Comparison of ENCODE assay signal across 21 mouse cellular contexts in genomic region chr14:58084240-58084639, GRCm38 (mm10). TPM values are rescaled to one million over a fixed set of nuclear protein-coding genes. Genes with fewer than 3 reads are reported as not detected.
A peak's percentile ranks its signal among the peaks of the same experiment; 100 is the strongest.
DNase-seq lines count a peak whose midpoint lies in the region; ATAC-seq and TF ChIP-seq lines count a peak whose summit lies in the region.
"Had no signal": no experiment of that assay in that cellular context is flagged by ENCODE, and none has a peak within 500 bp of the region (broad histone marks: within the 10 kb centered on the region; RNA-seq: fewer than 3 reads in every experiment).

No protein-coding gene starts in this region.

- no peak overlapping the region for H3K9ac ChIP-seq in ES-Bruce4 (ENCODE audit: low read depth, poor library complexity, severe bottlenecking)
- H3K9ac ChIP-seq: embryonic facial prominence, embryonic 15.5 days; heart, embryonic 13.5 days; hindbrain, embryonic 12.5 days; midbrain, embryonic 12.5 days had no signal

- ATAC-seq in erythroid progenitor cell, adult 5-6 weeks (replicated peaks; ENCODE audit: low FRiP score, poor library complexity, severe bottlenecking), result no peak

- H3K4me1 ChIP-seq in ES-Bruce4 (ENCODE audit: control insufficient read depth, insufficient read depth, low read length), result no peaks in the 10 kb centered on the region
- H3K4me1 ChIP-seq: midbrain, embryonic 12.5 days had no signal

- H3K9me3 ChIP-seq in ES-Bruce4 (replicated peaks; ENCODE audit: control insufficient read depth, insufficient read depth, low read length, poor library complexity, severe bottlenecking), result no peaks in the 10 kb centered on the region
- H3K9me3 ChIP-seq: embryonic facial prominence, embryonic 15.5 days; hindbrain, embryonic 12.5 days; midbrain, embryonic 12.5 days had no signal

- no peak overlapping the region for H3K4me3 ChIP-seq in layer of hippocampus, adult 2 months
- H3K4me3 ChIP-seq in ES-Bruce4 (ENCODE audit: low read depth, low read length), result no peak overlapping the region
- H3K4me3 ChIP-seq: embryonic facial prominence, embryonic 15.5 days; heart, adult 2 months; heart, embryonic 13.5 days; hindbrain, embryonic 12.5 days; midbrain, embryonic 12.5 days had no signal

- H3K27ac ChIP-seq in layer of hippocampus, adult 2 months, result no peak overlapping the region
- H3K27ac ChIP-seq in ES-Bruce4 (ENCODE audit: insufficient read depth, low read length), result no peak overlapping the region
- H3K27ac ChIP-seq: embryonic facial prominence, embryonic 15.5 days; heart, adult 2 months; heart, embryonic 13.5 days; hindbrain, embryonic 12.5 days; midbrain, embryonic 12.5 days had no signal

- DNase-seq in cerebellum, postnatal 14 days, result peak; percentile 27 to 50
- DNase-seq in cerebellum, adult 11-12 months, result no peak
- DNase-seq in layer of hippocampus, adult 2 months (ENCODE audit: low spot score in 2 of 2), result no peak
- no peak for DNase-seq in layer of hippocampus, postnatal 36 days
- no peak for DNase-seq in brain, embryonic 14.5 days (ENCODE audit: low read depth)
- DNase-seq in embryo, embryonic 9.5 days (ENCODE audit: extremely low spot score), result no peak
- DNase-seq: adrenal gland, postnatal 25 days; cerebellum, postnatal 25 days; embryo, embryonic 11 days; gastrocnemius, postnatal 25 days; heart, adult 2 months; kidney, adult 9 months; kidney, postnatal 25 days; lung, postnatal 14 days had no signal

- no peak for TF ChIP-seq EP300 in ES-Bruce4 (IDR thresholded peaks at IDR 0.05; ENCODE audit: insufficient read depth, low read depth, low read length)

- TF ChIP-seq CTCF in layer of hippocampus, adult 2 months (conservative IDR thresholded peaks at IDR 0.05), result peak; percentile 40
- TF ChIP-seq CTCF in ES-Bruce4 (IDR thresholded peaks at IDR 0.05; ENCODE audit: low read depth, low read length), result peak; percentile 39
- peak; percentile 8; the same call in 1 of the 2 replicates for TF ChIP-seq CTCF in brain, embryonic 14.5 days (IDR thresholded peaks at IDR 0.05; ENCODE audit: borderline replicate concordance, extremely low read depth, insufficient read depth, insufficient read length)

- H3K27me3 ChIP-seq in ES-Bruce4 (ENCODE audit: control insufficient read depth, insufficient read depth, low read length, poor library complexity, severe bottlenecking), result no peaks in the 10 kb centered on the region

- TF ChIP-seq POLR2A in ES-Bruce4 (IDR thresholded peaks at IDR 0.05; ENCODE audit: insufficient read depth, low read length), result no peak
- no peak for TF ChIP-seq POLR2A in brain, embryonic 14.5 days (IDR thresholded peaks at IDR 0.05; ENCODE audit: borderline replicate concordance, extremely low read depth, insufficient read depth, insufficient read length, poor library complexity, severe bottlenecking)

- no peaks in the 10 kb centered on the region for H3K36me3 ChIP-seq in ES-Bruce4 (ENCODE audit: control insufficient read depth, insufficient read depth, low read length, poor library complexity, severe bottlenecking)
- H3K36me3 ChIP-seq: embryonic facial prominence, embryonic 15.5 days; hindbrain, embryonic 12.5 days had no signal

RNA-seq across cellular contexts. Expression of gene Fgf9, which starts 13.9 kb away (rescaled TPM):
- 10 to 100 TPM; 16.3 to 17.1 TPM for total RNA-seq in layer of hippocampus, adult 2 months (2021)
- 10 to 100 TPM; 17.1 to 19.2 TPM for total RNA-seq in layer of hippocampus, postnatal 36 days (2021)
- polyA plus RNA-seq in ES-Bruce4 (2011; ENCODE audit: insufficient read depth, insufficient read length, low read depth, missing spikeins), result 0.16 TPM in 1 of 2 replicates, not detected in the other
- polyA plus RNA-seq in brain, embryonic 14.5 days (2012; rRNA removed), result 4.3 and 7.8 TPM in 2 replicates
- total RNA-seq in erythroid progenitor cell, adult 5-6 weeks (2015; ENCODE audit: low replicate concordance), result not detected in 2 replicates
- total RNA-seq in erythroid progenitor cell, adult 5-6 weeks (2017; ENCODE audit: low replicate concordance), result not detected in 2 replicates
- total RNA-seq: megakaryocyte progenitor cell, adult 5-6 weeks had no signal

Comparison
In these comparisons a context has a peak if more than half of its experiments do, and no peak if none do; other contexts are left out.
1. DNase-seq: peak in cerebellum, postnatal 14 days (2 of 2); none in cerebellum, adult 11-12 months (single experiment), layer of hippocampus, adult 2 months (0 of 2), layer of hippocampus, postnatal 36 days (0 of 2), brain, embryonic 14.5 days (single experiment) and embryo, embryonic 9.5 days (single experiment).
2. RNA of gene Fgf9, which starts 13.9 kb away (total RNA-seq): 17.1 to 19.2 TPM in layer of hippocampus, postnatal 36 days and 16.3 to 17.1 TPM in layer of hippocampus, adult 2 months; not detected in erythroid progenitor cell, adult 5-6 weeks; every median in the first group is over 10 times any median in the second.
3. Peak in every context shown above with its lines, with median percentiles within 50 percentile points of each other: CTCF ChIP-seq.